Mouse (Mus musculus) C2C12 (cell line): ENCODE measurements around the gene Slc35b2. TPM values are rescaled to one million over a fixed set of nuclear protein-coding genes. Genes with fewer than 3 reads are reported as not detected.

Experiments
- H3K27me3 ChIP-seq: one replicate; pipeline ENCODE4 v1.6.1; 2011; ENCODE audit not compliant: control insufficient read depth, insufficient read depth, insufficient read length
- H3K36me3 ChIP-seq: one replicate; pipeline ENCODE4 v1.6.1; 2011; ENCODE audit not compliant: control insufficient read depth, insufficient read depth
- H3K4me3 ChIP-seq: one replicate; pipeline ENCODE4 v1.5.1; 2011; ENCODE audit warnings: mild to moderate bottlenecking, control low read depth; ENCODE audit not compliant: poor library complexity, insufficient read depth, severe bottlenecking
- H3K79me2 ChIP-seq: one replicate; pipeline ENCODE4 v1.6.1; 2011; ENCODE audit not compliant: control insufficient read depth, insufficient read depth
- H3K79me3 ChIP-seq: one replicate; pipeline ENCODE4 v1.6.1; 2011; ENCODE audit warnings: low read depth, control low read depth
- H3ac ChIP-seq: one replicate; pipeline ENCODE3; 2011; ENCODE audit warnings: low read depth; ENCODE audit not compliant: control insufficient read depth, insufficient read length
- CEBPB ChIP-seq: IDR thresholded peaks from one replicate; pipeline ENCODE4 v1.6.1; 2011; ENCODE audit warnings: low read depth, mild to moderate bottlenecking, control low read depth, moderate library complexity
- CTCF ChIP-seq: IDR thresholded peaks from one replicate; pipeline ENCODE4 v1.5.1; 2011; ENCODE audit not compliant: control insufficient read depth, insufficient read depth, insufficient read length
- FOSL1 ChIP-seq: IDR thresholded peaks from one replicate; pipeline ENCODE4 v1.8.0; 2011; ENCODE audit warnings: mild to moderate bottlenecking, low read length; ENCODE audit not compliant: poor library complexity, insufficient read depth, severe bottlenecking
- MAX ChIP-seq: IDR thresholded peaks from one replicate; pipeline ENCODE4 v1.6.1; 2011; ENCODE audit warnings: mild to moderate bottlenecking, control low read depth
- MYOD1 ChIP-seq: IDR thresholded peaks from one replicate; pipeline ENCODE4 v1.6.1; 2011; ENCODE audit warnings: low read depth; ENCODE audit not compliant: control insufficient read depth, insufficient read length
- MYOG ChIP-seq: IDR thresholded peaks from one replicate; pipeline ENCODE4 v1.6.1; 2011; ENCODE audit not compliant: control insufficient read depth, insufficient read length; ENCODE audit errors: extremely low read depth
- USF1 ChIP-seq: IDR thresholded peaks from one replicate; pipeline ENCODE4 v1.6.1; 2011; ENCODE audit warnings: low read depth, mild to moderate bottlenecking, control low read depth, moderate library complexity
- polyA plus RNA-seq: library from polyadenylated mRNA; unstranded; fragments of >200 nt; fragmentation: generic; extraction: Trizol; gene quantifications from one replicate; pipeline ENCODE4 v1.2.1, GENCODE M21; 2012; ENCODE audit warnings: missing spikeins

Slc35b2 gene
- polyA plus RNA-seq, 1 experiment: 131 TPM

- Histone ChIP-seq H3ac (peak overlapping the region; percentile 58), H3K4me3 (no peak overlapping the region), H3K79me2 (peaks cover 36% of the 10 kb centered on the region), H3K36me3 (peaks cover under 1% of the 10 kb centered on the region), H3K27me3 (no peaks in the 10 kb centered on the region), H3K79me3 (peaks cover 34% of the 10 kb centered on the region)
- TF ChIP-seq FOSL1 (no peak), MYOD1 (peak; percentile 29), CTCF (peak; percentile 79)
These were observed 33.1 kb downstream of the Slc35b2 start for GRCm38 (mm10) chr17:45596631-45597396.

- no peaks in the 10 kb centered on the region for H3K27me3 ChIP-seq
- no peaks in the 10 kb centered on the region for H3K36me3 ChIP-seq
- no peak overlapping the region for H3K4me3 ChIP-seq
- no peak overlapping the region for H3ac ChIP-seq
- peaks cover 26% of the 10 kb centered on the region for H3K79me2 ChIP-seq
- no peak for TF ChIP-seq MYOG
- TF ChIP-seq MYOD1: peak; percentile 47
- H3K79me3 ChIP-seq: peaks cover 25% of the 10 kb centered on the region
These were observed 34.1 kb downstream of the Slc35b2 start for GRCm38 (mm10) chr17:45597787-45598186.

- no peaks in the 10 kb centered on the region for H3K27me3 ChIP-seq
- H3ac ChIP-seq: no peak overlapping the region
- peaks cover 19% of the 10 kb centered on the region for H3K79me3 ChIP-seq
- no peak for TF ChIP-seq MYOG
- no peak for TF ChIP-seq MAX
- no peak for TF ChIP-seq FOSL1
- TF ChIP-seq USF1: no peak
- no peak for TF ChIP-seq CTCF
- H3K4me3 ChIP-seq: no peak overlapping the region
- peaks cover 20% of the 10 kb centered on the region for H3K79me2 ChIP-seq
- no peaks in the 10 kb centered on the region for H3K36me3 ChIP-seq
These were observed 34.7 kb downstream of the Slc35b2 start for GRCm38 (mm10) chr17:45598376-45598775.

GRCm38 (mm10) chr17:45598891-45599290 is 35.2 kb downstream of the Slc35b2 start:
- TF ChIP-seq MYOD1: no peak
- no peak for TF ChIP-seq MAX
- TF ChIP-seq FOSL1: no peak
- no peak for TF ChIP-seq MYOG
- no peak for TF ChIP-seq USF1
- no peak for TF ChIP-seq CEBPB
- no peak for TF ChIP-seq CTCF
- no peaks in the 10 kb centered on the region for H3K27me3 ChIP-seq
- H3K4me3 ChIP-seq: no peak overlapping the region

GRCm38 (mm10) chr17:45599446-45600242 is 36.0 kb downstream of the Slc35b2 start, which contains the start of gene Slc29a1:
Gene Slc29a1 (minus strand): TSS chr17:45599606.
- TF ChIP-seq FOSL1 (no peak), MYOD1 (no peak), MAX (no peak), CEBPB (no peak), MYOG (no peak), USF1 (no peak), CTCF (no peak)

More at GRCm38 (mm10) chr17:45598891-45599290, 35.2 kb downstream of the Slc35b2 start:
- peaks cover 14% of the 10 kb centered on the region for H3K79me3 ChIP-seq
- peaks cover 15% of the 10 kb centered on the region for H3K79me2 ChIP-seq
- H3K36me3 ChIP-seq: no peaks in the 10 kb centered on the region
- no peak overlapping the region for H3ac ChIP-seq

GRCm38 (mm10) chr17:45600267-45600666 is 36.6 kb downstream of the Slc35b2 start:
- no peak for TF ChIP-seq FOSL1
- no peak for TF ChIP-seq CTCF
- no peak for TF ChIP-seq MYOD1
- no peak for TF ChIP-seq MYOG
- TF ChIP-seq USF1: no peak
- no peak for TF ChIP-seq CEBPB
- Histone ChIP-seq H3K4me3 (no peak overlapping the region), H3K27me3 (no peaks in the 10 kb centered on the region), H3K36me3 (no peaks in the 10 kb centered on the region), H3ac (no peak overlapping the region), H3K79me2 (peaks cover 1% of the 10 kb centered on the region), H3K79me3 (no peaks in the 10 kb centered on the region)

More at GRCm38 (mm10) chr17:45599446-45600242, 36.0 kb downstream of the Slc35b2 start, which contains the start of gene Slc29a1:
- H3K79me3 ChIP-seq: peaks cover 6% of the 10 kb centered on the region
- peaks cover 8% of the 10 kb centered on the region for H3K79me2 ChIP-seq
- no peak within 1 kb of the TSS for H3K4me3 ChIP-seq
- H3K36me3 ChIP-seq: no peaks in the 10 kb centered on the region
- no peak within 1 kb of the TSS for H3ac ChIP-seq
- H3K27me3 ChIP-seq: no peaks in the 10 kb centered on the region
